Mouse (Mus musculus) lung, adult 2 months (tissue): ENCODE measurements around the gene Nos1ap.

Experiments used
- CTCF ChIP-seq: fragments of 200-500 bp; IDR thresholded peaks from 2 replicates; pipeline ENCODE4 v1.5.1; 2011; ENCODE audit warnings: mild to moderate bottlenecking, low read length, control low read depth; ENCODE audit not compliant: insufficient read depth
- POLR2A ChIP-seq: fragments of 200-500 bp; IDR thresholded peaks from 2 replicates; pipeline ENCODE4 v1.6.1; 2011; ENCODE audit warnings: low read depth, mild to moderate bottlenecking, control low read depth, low read length, borderline replicate concordance; ENCODE audit errors: extremely low read depth

- TF ChIP-seq CTCF (no peak), POLR2A (no peak)
Observed at GRCm38 (mm10) chr1:170440367-170440766, 149.3 kb downstream of the Nos1ap start.
